Mouse (Mus musculus) embryonic facial prominence, embryonic 10.5 days (tissue): ENCODE measurements around the gene Rbl2. TPM values are rescaled to one million over a fixed set of nuclear protein-coding genes. Genes with fewer than 3 reads are reported as not detected.

ENCODE experiments used
- DNase-seq: peaks from one replicate; pipeline ENCODE4 v3.0.0-alpha.2; 2017; ENCODE audit warnings: low spot score
- H3K27ac ChIP-seq: fragments of 300-500 bp; sonication (generic); replicated peaks from 2 replicates; pipeline ENCODE4 v1.5.1; 2016; ENCODE audit warnings: mild to moderate bottlenecking
- H3K27me3 ChIP-seq: fragments of 300-500 bp; sonication (generic); replicated peaks from 2 replicates; pipeline ENCODE4 v1.6.1; 2016; ENCODE audit warnings: low read depth, mild to moderate bottlenecking; ENCODE audit not compliant: poor library complexity, severe bottlenecking
- H3K36me3 ChIP-seq: fragments of 300-500 bp; sonication (generic); replicated peaks from 2 replicates; pipeline ENCODE4 v1.6.1; 2016; ENCODE audit warnings: mild to moderate bottlenecking, moderate library complexity
- H3K4me1 ChIP-seq: fragments of 300-500 bp; sonication (generic); 2 replicates; pipeline ENCODE4 v1.6.1; 2016
- H3K4me3 ChIP-seq: fragments of 300-500 bp; sonication (generic); 2 replicates; pipeline ENCODE4 v1.5.1; 2016; ENCODE audit warnings: mild to moderate bottlenecking, moderate library complexity
- H3K9me3 ChIP-seq: fragments of 300-500 bp; sonication (generic); 2 replicates; pipeline ENCODE4 v1.6.1; 2016; ENCODE audit warnings: mild to moderate bottlenecking
- WGBS: fragments of 180-500 bp; shearing (Covaris S2); methylation state at CpG from one replicate; pipeline ENCODE4 v1.1.7; 2016; 5-methylcytosine and 5-hydroxymethylcytosine counted together
- polyA plus RNA-seq: library from polyadenylated mRNA; unstranded; fragments of >200 nt; fragmentation: Nextera tagmentation; extraction: Ambion mirVana; gene quantifications from 2 replicates; pipeline ENCODE4 v1.2.1, GENCODE M21; 2016

The Rbl2 gene
- 7.6 and 8.4 TPM in 2 replicates for polyA plus RNA-seq

DNA sequence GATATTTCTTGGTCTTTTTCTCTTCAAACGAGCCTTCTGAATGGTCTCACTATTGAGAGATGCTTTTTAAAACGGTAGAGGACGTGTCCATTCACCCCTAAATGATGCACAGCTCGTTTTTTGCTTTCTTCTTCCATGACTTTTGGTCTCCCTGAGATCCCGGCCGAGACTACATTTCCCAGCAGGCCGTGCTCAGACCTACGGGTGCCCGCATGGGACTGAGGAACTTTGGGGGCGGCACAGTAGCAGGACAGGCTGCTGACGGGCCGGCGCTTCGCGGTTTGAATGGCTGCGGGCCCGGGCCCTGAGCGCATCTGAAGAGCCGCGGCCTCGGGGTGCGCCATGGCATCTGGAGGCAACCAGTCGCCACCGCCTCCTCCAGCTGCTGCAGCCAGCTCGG is at the start of gene Rbl2:
Gene Rbl2, plus strand, starts transcription at position 224 of the 400 bp plus-strand sequence.
- Histone ChIP-seq H3K27me3 (no peaks in the 10 kb centered on the region), H3K4me3 (peak within 1 kb of the TSS; percentile 92), H3K27ac (peak within 1 kb of the TSS; percentile 85), H3K4me1 (peaks cover 24% of the 10 kb centered on the region), H3K9me3 (no peaks in the 10 kb centered on the region), H3K36me3 (no peaks in the 10 kb centered on the region)
- peak; percentile 92 for DNase-seq
- WGBS, result under 1% methylated on average over 25 of the region's 25 CpGs

DNA sequence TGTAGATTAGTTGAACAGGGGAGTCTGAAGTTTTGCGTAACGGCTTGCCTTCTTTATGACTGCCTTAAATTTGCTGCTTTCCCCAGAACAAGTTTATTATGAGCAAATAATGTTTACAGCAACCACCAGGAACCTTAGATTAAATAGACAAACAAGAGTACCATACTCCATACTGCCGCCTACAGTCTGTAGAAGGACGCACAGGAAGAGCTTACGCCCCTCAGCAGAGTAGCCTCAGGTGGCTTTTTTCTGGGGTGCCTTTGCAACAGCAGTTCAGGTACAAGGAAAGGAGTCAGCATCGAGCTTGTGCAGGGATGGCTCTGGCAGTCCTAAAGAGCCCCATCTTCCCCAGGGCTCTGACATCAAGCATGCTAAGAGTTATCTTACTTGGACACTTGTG is 35.4 kb upstream of the Rbl2 start:
- H3K4me3 ChIP-seq, result no peak overlapping the region
- H3K27me3 ChIP-seq, result no peaks in the 10 kb centered on the region
- no peaks in the 10 kb centered on the region for H3K4me1 ChIP-seq
- no peak for DNase-seq
- no peaks in the 10 kb centered on the region for H3K9me3 ChIP-seq
- no peak overlapping the region for H3K27ac ChIP-seq
- H3K36me3 ChIP-seq, result peaks cover 99% of the 10 kb centered on the region
- 89% methylated on average over 6 of the region's 6 CpGs for WGBS

DNA sequence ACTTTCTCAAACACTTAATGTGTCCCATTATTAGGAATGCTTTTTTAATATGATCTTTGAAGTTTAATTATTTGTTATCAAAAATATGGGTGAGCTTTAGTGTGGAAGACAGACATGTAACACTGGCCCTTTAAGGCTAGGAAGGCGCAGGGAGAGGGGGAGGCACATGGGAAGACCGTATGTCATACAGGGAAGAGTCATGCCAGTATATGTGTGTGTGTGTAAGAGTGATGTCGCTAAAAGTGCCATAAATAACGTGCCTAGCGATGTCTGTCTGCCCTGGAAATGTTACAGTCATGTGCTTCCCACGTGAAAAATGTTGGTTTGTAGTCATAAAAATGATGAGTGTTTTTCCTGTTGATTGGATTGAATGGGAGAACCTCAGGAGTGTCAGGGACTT is 33.0 kb upstream of the Rbl2 start:
- Histone ChIP-seq H3K36me3 (peaks cover 99% of the 10 kb centered on the region), H3K4me3 (no peak overlapping the region), H3K27me3 (no peaks in the 10 kb centered on the region), H3K4me1 (no peaks in the 10 kb centered on the region), H3K27ac (no peak overlapping the region), H3K9me3 (no peaks in the 10 kb centered on the region)
- no peak for DNase-seq
- 91% methylated on average over 6 of the region's 6 CpGs for WGBS

DNA sequence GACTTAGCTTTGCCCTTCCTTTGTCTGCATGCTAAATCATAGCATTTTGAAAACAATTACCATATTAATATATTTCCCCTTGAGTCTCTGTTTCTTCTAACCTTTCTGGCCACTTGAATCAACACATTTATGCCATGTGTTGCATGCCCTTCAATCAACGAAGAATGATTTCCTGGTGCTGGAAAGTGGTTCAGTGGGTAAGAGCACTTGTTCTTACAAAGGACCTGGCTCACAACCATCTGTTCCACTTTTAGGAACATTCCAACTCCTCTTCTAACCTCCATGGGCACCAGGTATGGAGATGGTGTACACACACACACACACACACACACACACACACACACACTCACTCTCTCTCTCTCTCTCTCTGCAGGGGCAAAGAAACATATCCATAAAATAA is 31.2 kb upstream of the Rbl2 start:
- no peak overlapping the region for H3K4me3 ChIP-seq
- WGBS, result 93% methylated on average over 1 of the region's 1 CpGs
- no peaks in the 10 kb centered on the region for H3K9me3 ChIP-seq

DNA sequence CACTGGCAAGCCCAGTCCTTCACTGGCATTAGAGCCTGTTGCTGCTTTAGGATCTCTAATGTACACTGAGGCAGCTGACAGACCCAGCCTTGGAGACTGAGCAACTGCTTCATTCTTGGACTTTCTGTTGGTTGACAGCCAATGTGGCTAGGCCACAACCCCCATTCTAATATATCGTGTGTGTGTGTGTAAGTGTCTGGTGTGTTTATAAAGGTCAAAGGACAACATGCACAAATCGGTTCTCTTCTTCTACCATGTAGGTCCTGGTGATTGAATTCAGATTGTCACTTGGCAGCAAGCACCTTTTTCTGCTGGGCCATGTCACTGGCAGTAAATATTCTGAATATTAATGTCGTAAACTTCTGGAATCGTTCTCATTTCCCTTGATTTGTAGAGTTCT is 23.5 kb upstream of the Rbl2 start:
- Histone ChIP-seq H3K9me3 (no peaks in the 10 kb centered on the region), H3K4me1 (no peaks in the 10 kb centered on the region), H3K36me3 (peaks cover 96% of the 10 kb centered on the region), H3K4me3 (no peak overlapping the region), H3K27ac (no peak overlapping the region), H3K27me3 (no peaks in the 10 kb centered on the region)
- DNase-seq, result no peak
- 91% methylated on average over 4 of the region's 4 CpGs for WGBS

More for the DNA sequence above, 31.2 kb upstream of the Rbl2 start:
- Histone ChIP-seq H3K27me3 (no peaks in the 10 kb centered on the region), H3K36me3 (peaks cover 100% of the 10 kb centered on the region), H3K4me1 (no peaks in the 10 kb centered on the region), H3K27ac (no peak overlapping the region)
- DNase-seq, result no peak

DNA sequence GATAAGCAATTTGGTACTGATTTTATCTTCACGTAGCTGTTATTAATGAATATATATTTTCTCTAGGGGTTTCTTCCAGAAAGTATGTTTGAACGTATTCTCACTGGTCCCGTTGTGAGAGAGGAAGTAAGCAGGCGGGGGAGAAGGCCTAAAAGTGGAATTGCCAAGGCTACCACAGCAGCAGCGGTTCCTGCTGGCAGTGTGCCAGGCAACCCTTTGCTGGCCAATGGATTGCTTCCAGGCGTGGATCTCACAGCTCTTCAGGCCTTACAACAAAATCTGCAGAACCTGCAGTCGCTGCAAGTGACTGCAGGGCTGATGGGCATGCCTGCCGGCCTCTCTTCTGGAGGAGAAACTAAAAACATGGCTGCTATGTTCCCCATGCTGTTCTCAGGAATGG is 18.8 kb upstream of the Rbl2 start:
- Histone ChIP-seq H3K36me3 (peaks cover 83% of the 10 kb centered on the region), H3K27ac (no peak overlapping the region), H3K9me3 (no peaks in the 10 kb centered on the region), H3K27me3 (no peaks in the 10 kb centered on the region), H3K4me3 (no peak overlapping the region), H3K4me1 (no peaks in the 10 kb centered on the region)
- WGBS, result 82% methylated on average over 8 of the region's 8 CpGs
- DNase-seq, result no peak

DNA sequence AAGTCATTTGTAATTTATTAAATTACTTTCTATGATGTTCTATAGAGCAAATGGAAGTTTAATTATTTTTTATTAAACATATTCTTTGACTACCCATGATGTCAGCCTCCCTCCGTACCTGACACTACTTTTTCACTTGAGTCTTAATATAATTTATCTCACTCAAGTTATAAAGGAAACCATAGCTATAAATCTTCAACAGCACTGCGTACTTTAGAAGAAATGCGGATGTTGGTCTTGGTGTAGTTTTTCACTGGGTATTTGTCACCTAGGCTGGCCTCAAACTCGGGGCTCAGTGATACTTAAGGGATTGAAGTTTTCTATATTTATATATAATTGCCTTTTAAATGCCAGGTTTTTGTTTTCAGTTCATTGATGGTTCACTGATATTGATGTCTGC is 15.4 kb upstream of the Rbl2 start:
- Histone ChIP-seq H3K27ac (no peak overlapping the region), H3K27me3 (no peaks in the 10 kb centered on the region), H3K4me3 (no peak overlapping the region), H3K4me1 (0 out of 2 replicates have a peak, but pooled peaks cover 5% of the 10 kb centered on the region), H3K9me3 (no peaks in the 10 kb centered on the region), H3K36me3 (peaks cover 64% of the 10 kb centered on the region)
- 93% methylated on average over 4 of the region's 4 CpGs for WGBS
- DNase-seq, result no peak

DNA sequence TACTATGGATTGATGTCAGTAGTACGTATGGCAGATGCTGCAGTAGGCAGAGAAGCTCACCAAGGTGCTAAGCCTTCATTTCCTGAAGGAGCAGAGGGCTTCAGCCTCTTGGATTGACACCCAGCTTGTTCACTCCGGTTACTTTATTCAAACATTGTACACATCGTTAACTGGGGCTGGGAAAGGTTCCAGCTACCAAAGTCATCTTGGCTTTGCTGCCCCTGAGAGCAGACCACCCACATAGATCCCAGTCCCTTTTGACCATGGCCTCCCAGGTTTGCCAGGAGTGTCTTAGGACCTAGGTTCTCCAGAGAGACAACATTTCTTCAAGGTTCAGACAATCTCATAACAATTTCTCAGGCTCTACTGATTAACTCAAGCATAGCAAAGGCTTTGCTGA is 13.0 kb upstream of the Rbl2 start:
- no peak overlapping the region for H3K27ac ChIP-seq
- DNase-seq, result no peak
- no peak overlapping the region for H3K4me3 ChIP-seq
- WGBS, result 66% methylated on average over 3 of the region's 3 CpGs
- no peaks in the 10 kb centered on the region for H3K9me3 ChIP-seq
- peaks cover 40% of the 10 kb centered on the region for H3K36me3 ChIP-seq
- H3K27me3 ChIP-seq, result no peaks in the 10 kb centered on the region
- H3K4me1 ChIP-seq, result peaks cover 9% of the 10 kb centered on the region; the same call in 1 of the 2 replicates

DNA sequence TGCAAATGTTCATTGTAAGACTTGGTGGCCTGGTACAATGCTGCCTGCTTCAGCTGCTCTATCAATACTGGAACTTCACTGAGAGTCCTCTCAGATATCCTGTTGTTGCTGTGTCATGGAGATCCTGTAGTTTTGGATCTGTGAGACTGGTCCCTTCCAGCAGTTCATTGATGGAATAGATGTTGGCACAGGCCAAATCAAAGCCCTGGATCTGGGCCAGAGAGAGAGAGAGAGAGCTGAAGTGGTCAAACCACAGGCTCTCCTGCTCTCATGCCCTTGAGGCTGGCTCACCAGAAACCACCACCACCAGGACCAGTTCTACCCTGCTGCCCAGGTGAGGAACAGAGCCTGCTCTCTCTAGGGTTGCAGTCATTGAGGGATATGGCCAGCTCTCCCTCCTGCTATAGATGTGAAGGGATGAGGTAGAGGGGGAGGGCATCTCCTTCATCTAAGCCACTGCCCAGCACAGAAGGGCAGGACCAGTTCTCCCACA is 10.7 kb upstream of the Rbl2 start:
- no peak for DNase-seq
- Histone ChIP-seq H3K4me3 (no peak overlapping the region), H3K4me1 (peaks cover 9% of the 10 kb centered on the region; the same call in 1 of the 2 replicates), H3K27me3 (no peaks in the 10 kb centered on the region), H3K36me3 (peaks cover 21% of the 10 kb centered on the region; the same call in 1 of the 2 replicates), H3K9me3 (no peaks in the 10 kb centered on the region), H3K27ac (no peak overlapping the region)

DNA sequence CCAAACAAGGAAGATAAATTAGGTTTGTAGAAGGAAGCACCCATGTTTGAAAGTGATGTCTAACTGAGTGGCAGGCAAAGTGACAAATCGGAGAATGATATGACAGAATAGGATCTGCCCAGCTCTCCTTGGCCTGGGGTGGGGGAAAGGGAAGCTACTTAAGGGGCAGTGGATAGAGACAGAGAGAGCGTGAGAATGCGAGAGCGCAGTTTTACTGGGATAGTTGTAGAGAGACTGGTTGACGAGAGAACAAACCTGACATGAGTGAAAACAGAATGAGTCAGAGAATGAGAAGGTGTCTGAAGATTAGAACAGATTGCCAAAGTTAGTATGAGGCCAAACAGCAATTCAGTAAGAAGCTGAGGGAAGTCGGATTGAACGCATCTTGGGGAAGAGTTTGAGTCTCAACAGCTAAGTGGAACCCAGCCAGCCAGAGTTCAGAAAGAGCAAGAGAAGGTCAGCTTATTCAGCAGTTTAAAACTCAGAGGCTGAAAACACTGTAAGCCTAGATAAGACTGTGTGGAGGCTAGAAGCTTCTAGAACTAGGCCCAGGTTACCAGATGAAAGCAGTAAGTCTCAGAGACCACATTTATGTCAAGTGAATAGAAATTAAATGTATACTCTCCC is 9.9 kb upstream of the Rbl2 start:
- 92% methylated on average over 7 of the region's 7 CpGs for WGBS
- H3K36me3 ChIP-seq, result peaks cover 17% of the 10 kb centered on the region; the same call in 1 of the 2 replicates
- no peaks in the 10 kb centered on the region for H3K27me3 ChIP-seq
- no peak for DNase-seq
- peaks cover 9% of the 10 kb centered on the region; the same call in 1 of the 2 replicates for H3K4me1 ChIP-seq
- no peak overlapping the region for H3K4me3 ChIP-seq
- no peak overlapping the region for H3K27ac ChIP-seq
- H3K9me3 ChIP-seq, result no peaks in the 10 kb centered on the region

DNA sequence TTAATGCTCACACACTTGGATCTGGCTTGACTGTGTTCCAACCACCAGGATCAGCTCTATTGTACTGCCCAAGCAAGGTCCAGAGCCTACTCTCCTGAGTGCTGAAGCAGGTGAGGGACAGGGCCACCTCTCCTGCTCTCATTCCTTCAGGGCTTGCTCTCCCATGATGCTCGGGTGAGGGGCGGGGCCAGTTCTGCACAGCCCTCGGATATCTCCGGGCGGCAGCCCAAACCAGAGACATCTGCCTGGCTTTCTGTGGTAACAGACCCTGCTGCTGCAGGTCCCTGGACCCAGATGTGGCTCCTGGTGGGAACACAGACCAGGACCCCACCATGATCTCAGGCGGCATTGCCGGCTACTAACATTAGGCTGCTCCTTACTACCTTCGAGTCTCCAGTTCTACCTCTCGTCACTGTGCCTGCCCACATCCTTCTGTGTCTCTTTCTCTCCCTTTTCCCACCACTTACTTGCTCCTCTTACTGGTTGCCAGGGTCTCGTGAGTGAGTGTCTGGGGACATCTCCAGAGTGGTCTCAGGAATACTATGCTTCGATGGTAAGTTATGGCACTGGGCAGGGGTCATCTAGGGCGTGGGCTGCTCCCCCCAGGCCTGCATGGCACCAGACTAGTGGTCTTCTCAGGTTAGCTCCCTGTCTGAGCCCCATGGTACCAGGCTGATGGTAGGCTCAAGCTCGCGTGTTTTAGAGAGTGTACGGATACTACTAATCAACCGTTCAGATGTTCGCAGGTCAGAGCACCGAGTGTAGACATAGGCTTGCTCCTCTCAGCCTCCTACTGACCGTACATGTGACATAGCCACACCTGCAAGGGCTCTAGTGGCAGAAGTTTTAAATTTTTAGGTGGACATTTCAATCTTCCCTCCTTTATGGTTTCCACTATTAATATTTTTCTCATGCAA is 9.0 kb upstream of the Rbl2 start:
- Histone ChIP-seq H3K36me3 (peaks cover 12% of the 10 kb centered on the region; the same call in 1 of the 2 replicates), H3K9me3 (no peaks in the 10 kb centered on the region), H3K4me3 (0 out of 2 replicates have a peak overlapping the region, but pooled peaks have one; percentile 9), H3K4me1 (peaks cover 9% of the 10 kb centered on the region; the same call in 1 of the 2 replicates), H3K27me3 (no peaks in the 10 kb centered on the region), H3K27ac (no peak overlapping the region)
- 77% methylated on average over 19 of the region's 19 CpGs for WGBS
- DNase-seq, result no peak

DNA sequence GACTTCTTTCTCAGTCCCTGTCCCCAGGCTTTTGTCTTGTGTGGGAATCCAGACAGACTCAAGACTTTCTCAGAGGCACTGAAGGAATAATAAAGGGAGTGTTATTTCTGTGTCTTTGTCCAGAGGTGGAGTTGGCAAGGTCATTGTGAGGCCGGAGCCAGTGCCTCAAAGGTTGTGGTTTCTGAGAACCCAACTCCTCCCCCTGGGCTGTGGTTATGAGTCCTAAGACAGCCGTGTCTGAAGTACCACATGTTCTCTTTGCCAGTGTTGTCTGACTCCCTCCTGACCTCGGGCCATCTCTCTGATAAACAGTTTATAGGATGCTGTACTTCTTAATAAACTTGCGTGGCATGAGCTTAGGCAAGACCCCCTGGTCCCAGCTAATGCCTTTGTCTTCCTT is 4.7 kb upstream of the Rbl2 start:
- DNase-seq, result no peak
- no peaks in the 10 kb centered on the region for H3K9me3 ChIP-seq
- 81% methylated on average over 4 of the region's 4 CpGs for WGBS
- H3K27ac ChIP-seq, result no peak overlapping the region
- no peak overlapping the region for H3K4me3 ChIP-seq
- no peaks in the 10 kb centered on the region for H3K27me3 ChIP-seq
- H3K4me1 ChIP-seq, result peaks cover 14% of the 10 kb centered on the region
- no peaks in the 10 kb centered on the region for H3K36me3 ChIP-seq
